Mouse (Mus musculus) c-Kit-negative CD71-positive TER-119-positive erythroid progenitor cells, embryonic 14.5 days (primary cell): ENCODE measurements around the gene Bhlhe23.

ENCODE experiments used
- DNase-seq: peaks from one replicate; pipeline ENCODE4 v3.0.0-alpha.2; 2013; ENCODE audit warnings: low read depth, low spot score

Gene Bhlhe23

GRCm38 (mm10) chr2:180725414-180725778 lies 51.3 kb downstream of the Bhlhe23 start:
- DNase-seq, result no peak

GRCm38 (mm10) chr2:180724585-180725413 lies 51.9 kb downstream of the Bhlhe23 start, which contains the start of gene Slc17a9:
TSS of gene Slc17a9 (plus strand) at chr2:180725263.
- DNase-seq, result no peak
